Mouse (Mus musculus) midbrain, embryonic 11.5 days (tissue): ENCODE measurements around the gene Sycp2l. TPM values are rescaled to one million over a fixed set of nuclear protein-coding genes. Genes with fewer than 3 reads are reported as not detected.
A peak's percentile ranks its signal among the peaks of the same experiment; 100 is the strongest.

Source experiments
- ATAC-seq: fragments of 200-750 bp; cut with Nextera tagmentation; 2 replicates; pipeline ENCODE4 v1.8.0; 2017; ENCODE audit warnings: moderate TSS enrichment, moderate library complexity; ENCODE audit not compliant: low FRiP score
- DNase-seq: peaks from one replicate; pipeline ENCODE4 v3.0.0; 2015; ENCODE audit warnings: low spot score; ENCODE audit errors: missing footprints
- H3K27ac ChIP-seq: fragments of 300-500 bp; sonication (generic); 2 replicates; pipeline ENCODE4 v1.5.1; 2014; ENCODE audit warnings: low read depth, low read length
- H3K27me3 ChIP-seq: fragments of 300-500 bp; sonication (generic); 2 replicates; pipeline ENCODE4 v1.6.1; 2014; ENCODE audit warnings: mild to moderate bottlenecking, low read length, moderate library complexity, mixed read lengths; ENCODE audit not compliant: control insufficient read depth, insufficient read depth
- H3K36me3 ChIP-seq: fragments of 300-500 bp; sonication (generic); 2 replicates; pipeline ENCODE4 v1.6.1; 2014; ENCODE audit warnings: mild to moderate bottlenecking, low read length, moderate library complexity, mixed read lengths; ENCODE audit not compliant: control insufficient read depth, insufficient read depth
- H3K4me1 ChIP-seq: fragments of 300-500 bp; sonication (generic); 2 replicates; pipeline ENCODE4 v1.6.1; 2014; ENCODE audit warnings: low read length; ENCODE audit not compliant: control insufficient read depth, insufficient read depth
- H3K4me2 ChIP-seq: fragments of 300-500 bp; sonication (generic); 2 replicates; pipeline ENCODE4 v1.6.1; 2014; ENCODE audit warnings: mild to moderate bottlenecking, moderate library complexity
- H3K4me3 ChIP-seq: fragments of 300-500 bp; sonication (generic); 2 replicates; pipeline ENCODE4 v1.5.1; 2014; ENCODE audit warnings: low read depth, low read length
- H3K9ac ChIP-seq: fragments of 300-500 bp; sonication (generic); 2 replicates; pipeline ENCODE4 v1.6.1; 2014; ENCODE audit warnings: low read length
- H3K9me3 ChIP-seq: fragments of 300-500 bp; sonication (generic); 2 replicates; pipeline ENCODE4 v1.6.1; 2016; ENCODE audit warnings: low read length; ENCODE audit not compliant: control insufficient read depth
- WGBS: fragments of 180-500 bp; shearing (Covaris S2); extraction: QIAGEN DNeasy Blood & Tissue Kit; methylation state at CpG from one replicate; pipeline ENCODE4 v1.1.7; 2014; 5-methylcytosine and 5-hydroxymethylcytosine counted together
- polyA plus RNA-seq: library from polyadenylated mRNA; unstranded; fragments of >200 nt; fragmentation: Nextera tagmentation; extraction: Ambion mirVana; gene quantifications from 2 replicates; pipeline ENCODE4 v1.2.1, GENCODE M21; 2014

Sycp2l gene
- polyA plus RNA-seq, 1 experiment from 2014 or later, result not detected

- H3K4me1 ChIP-seq, result peaks cover under 1% of the 10 kb centered on the region; the same call in 1 of the 2 replicates
- H3K36me3 ChIP-seq, result no peaks in the 10 kb centered on the region
- WGBS, result 85% methylated on average over 3 of the region's 3 CpGs
- H3K27me3 ChIP-seq, result peaks cover under 1% of the 10 kb centered on the region
- no peak for ATAC-seq
- H3K9me3 ChIP-seq, result no peaks in the 10 kb centered on the region
- no peak overlapping the region for H3K4me2 ChIP-seq
- peak; percentile 54 for DNase-seq
- no peak overlapping the region for H3K27ac ChIP-seq
- no peak overlapping the region for H3K4me3 ChIP-seq
- no peak overlapping the region for H3K9ac ChIP-seq
These were observed 29.6 kb upstream of the Sycp2l start for GRCm38 (mm10) chr13:41084521-41084920.

- Histone ChIP-seq H3K9ac (no peak overlapping the region), H3K9me3 (no peaks in the 10 kb centered on the region), H3K4me1 (no peaks in the 10 kb centered on the region), H3K27ac (no peak overlapping the region), H3K4me3 (no peak overlapping the region), H3K27me3 (no peaks in the 10 kb centered on the region), H3K36me3 (no peaks in the 10 kb centered on the region), H3K4me2 (no peak overlapping the region)
- ATAC-seq (no peak), DNase-seq (peak; percentile 80)
- WGBS, result 19% methylated on average over 2 of the region's 2 CpGs
These were observed 29.0 kb upstream of the Sycp2l start for GRCm38 (mm10) chr13:41085140-41085539.

DNA sequence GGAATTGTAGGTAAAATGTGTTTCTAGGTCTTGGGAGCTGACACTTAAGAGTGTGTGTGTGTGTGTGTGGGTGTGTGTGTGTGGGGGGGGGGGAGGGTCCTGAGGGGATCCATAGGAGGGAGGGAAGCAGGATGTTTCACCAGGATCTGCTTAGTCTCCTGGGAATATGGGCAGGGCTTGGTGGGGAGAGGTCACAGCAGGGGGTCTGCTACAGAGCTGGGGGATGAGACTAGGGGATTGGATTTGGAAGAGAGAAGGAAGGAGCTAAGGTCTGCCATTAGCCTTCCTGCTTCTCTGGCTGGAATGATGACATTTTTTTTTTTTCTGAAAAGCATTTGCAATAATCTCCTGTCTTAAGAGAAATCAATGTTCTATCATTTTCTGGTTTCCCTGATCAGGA, 25.4 kb upstream of the Sycp2l start:
- Histone ChIP-seq H3K4me1 (no peaks in the 10 kb centered on the region), H3K36me3 (no peaks in the 10 kb centered on the region), H3K27me3 (no peaks in the 10 kb centered on the region), H3K9me3 (no peaks in the 10 kb centered on the region), H3K9ac (no peak overlapping the region), H3K27ac (no peak overlapping the region), H3K4me3 (no peak overlapping the region), H3K4me2 (no peak overlapping the region)
- ATAC-seq (no peak), DNase-seq (peak; percentile 19)

DNA sequence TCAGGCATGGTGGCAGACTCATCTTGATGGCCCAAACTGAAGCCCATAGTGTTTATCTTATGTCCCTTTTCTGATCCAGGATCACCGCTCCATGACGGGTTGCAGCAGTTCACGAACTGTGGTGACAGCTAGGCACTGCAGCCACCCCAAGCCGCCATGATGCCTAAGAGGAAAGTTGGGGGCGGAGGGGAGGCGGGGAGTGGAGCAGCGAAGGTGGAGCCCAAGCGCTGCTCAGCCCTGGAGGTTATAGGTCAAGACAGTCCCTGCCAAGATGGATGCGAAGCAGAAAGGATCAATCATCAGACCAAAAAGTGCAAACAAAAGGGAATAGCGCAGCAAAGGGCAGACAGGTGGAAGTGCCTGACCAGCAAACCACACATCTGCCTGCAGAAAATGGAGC, 22.8 kb upstream of the Sycp2l start:
- ATAC-seq (no peak), DNase-seq (peak; percentile 84)
- Histone ChIP-seq H3K4me1 (no peaks in the 10 kb centered on the region), H3K9ac (no peak overlapping the region), H3K4me3 (no peak overlapping the region), H3K9me3 (no peaks in the 10 kb centered on the region), H3K36me3 (no peaks in the 10 kb centered on the region), H3K27me3 (no peaks in the 10 kb centered on the region), H3K27ac (no peak overlapping the region), H3K4me2 (no peak overlapping the region)
- WGBS, result 40% methylated on average over 10 of the region's 10 CpGs

DNA sequence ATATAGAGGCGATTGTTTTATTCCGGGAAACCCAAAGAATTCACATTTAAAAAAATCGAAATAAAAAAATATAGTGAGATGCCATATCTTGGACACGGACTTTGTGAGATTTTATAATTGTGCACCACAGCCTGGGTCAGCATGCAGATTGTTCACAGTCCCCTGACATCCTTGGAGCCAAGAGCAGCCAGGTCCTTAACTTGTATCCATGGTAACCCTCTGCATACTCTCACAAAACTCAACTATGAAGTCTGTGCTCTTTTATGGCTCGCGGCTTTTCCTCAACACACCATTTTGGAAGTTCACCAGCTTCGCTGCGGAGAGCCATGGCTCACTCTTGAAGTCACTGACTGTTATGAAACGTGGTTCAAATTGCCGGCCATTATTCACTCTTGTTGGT, 19.9 kb upstream of the Sycp2l start:
- Histone ChIP-seq H3K4me1 (no peaks in the 10 kb centered on the region), H3K36me3 (no peaks in the 10 kb centered on the region), H3K9me3 (no peaks in the 10 kb centered on the region), H3K27me3 (no peaks in the 10 kb centered on the region), H3K4me2 (no peak overlapping the region), H3K27ac (no peak overlapping the region), H3K4me3 (no peak overlapping the region), H3K9ac (no peak overlapping the region)
- 83% methylated on average over 10 of the region's 10 CpGs for WGBS
- no peak for DNase-seq
- ATAC-seq, result no peak

DNA sequence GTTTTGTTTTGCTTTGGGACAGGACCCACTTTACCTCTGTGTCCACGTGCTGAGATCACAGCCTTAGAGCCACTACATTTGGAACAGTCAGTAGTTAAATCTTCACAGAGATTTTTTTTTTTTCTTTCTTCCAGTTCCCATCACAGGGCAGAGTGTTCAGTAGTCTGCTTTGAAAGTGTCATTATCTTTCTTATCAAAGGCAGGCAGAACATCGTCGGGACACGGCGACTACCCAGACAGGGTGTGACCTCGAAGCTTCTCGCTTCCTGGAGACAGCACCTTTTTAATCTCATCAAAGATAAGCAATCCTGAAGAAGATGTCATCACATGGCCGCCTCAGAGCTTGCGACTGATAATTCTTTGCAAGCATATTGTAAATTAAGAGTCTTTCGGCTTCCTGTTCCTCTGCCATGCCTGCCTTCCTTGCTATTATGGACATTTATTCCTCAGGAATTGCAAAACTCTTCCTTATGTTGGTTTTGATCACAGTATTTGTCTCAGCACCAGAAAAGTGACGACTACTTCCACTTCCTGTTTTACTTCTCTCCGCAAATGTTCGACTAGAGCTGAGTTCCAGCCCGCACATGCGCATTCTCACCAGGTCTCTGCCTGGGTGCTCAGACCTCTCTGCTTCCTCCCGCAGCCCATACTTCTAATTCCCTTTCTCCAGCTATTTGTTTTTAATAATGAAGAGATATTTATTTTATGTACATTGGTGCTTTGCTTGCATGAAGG, 16.6 kb upstream of the Sycp2l start:
- WGBS, result 82% methylated on average over 16 of the region's 16 CpGs
- no peak for ATAC-seq
- H3K9me3 ChIP-seq, result no peaks in the 10 kb centered on the region
- no peaks in the 10 kb centered on the region for H3K27me3 ChIP-seq
- H3K4me3 ChIP-seq, result no peak overlapping the region
- H3K27ac ChIP-seq, result no peak overlapping the region
- no peak overlapping the region for H3K4me2 ChIP-seq
- H3K9ac ChIP-seq, result no peak overlapping the region
- DNase-seq, result no peak
- no peaks in the 10 kb centered on the region for H3K36me3 ChIP-seq
- H3K4me1 ChIP-seq, result no peaks in the 10 kb centered on the region

- Histone ChIP-seq H3K36me3 (no peaks in the 10 kb centered on the region), H3K4me3 (no peak overlapping the region), H3K9ac (no peak overlapping the region), H3K9me3 (no peaks in the 10 kb centered on the region), H3K4me1 (no peaks in the 10 kb centered on the region), H3K4me2 (no peak overlapping the region), H3K27ac (no peak overlapping the region), H3K27me3 (no peaks in the 10 kb centered on the region)
- DNase-seq, result no peak
- no peak for ATAC-seq
- 92% methylated on average over 15 of the region's 15 CpGs for WGBS
These were observed 15.8 kb upstream of the Sycp2l start for GRCm38 (mm10) chr13:41098325-41098724.

DNA sequence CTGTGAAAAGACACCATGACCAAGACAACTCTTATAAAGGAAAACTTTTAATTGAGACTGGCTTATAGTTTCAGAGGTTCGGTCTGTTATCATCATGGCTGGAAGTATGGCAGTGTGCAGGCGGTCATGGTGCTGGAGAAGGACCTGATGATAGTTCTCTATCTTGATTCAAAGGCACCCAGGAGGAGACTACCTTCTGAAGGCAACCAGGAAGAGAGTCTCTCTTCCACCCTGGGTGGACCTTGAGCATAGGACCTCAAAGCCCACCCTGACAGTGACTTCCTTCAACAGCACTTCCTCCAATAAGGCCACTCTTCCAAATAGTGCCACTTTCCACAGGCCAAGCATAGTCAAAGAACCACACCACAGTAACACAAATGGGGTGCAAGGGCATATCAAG, 14.1 kb upstream of the Sycp2l start:
- DNase-seq (no peak), ATAC-seq (no peak)
- H3K9me3 ChIP-seq, result no peaks in the 10 kb centered on the region
- H3K27me3 ChIP-seq, result no peaks in the 10 kb centered on the region
- H3K9ac ChIP-seq, result no peak overlapping the region
- H3K4me1 ChIP-seq, result no peaks in the 10 kb centered on the region; the same call in 1 of the 2 replicates
- H3K4me3 ChIP-seq, result no peak overlapping the region
- no peak overlapping the region for H3K4me2 ChIP-seq
- no peak overlapping the region for H3K27ac ChIP-seq
- no peaks in the 10 kb centered on the region for H3K36me3 ChIP-seq
- 90% methylated on average over 2 of the region's 2 CpGs for WGBS

GRCm38 (mm10) chr13:41103841-41104525, 10.1 kb upstream of the Sycp2l start:
- ATAC-seq, result no peak
- Histone ChIP-seq H3K27me3 (no peaks in the 10 kb centered on the region), H3K4me2 (no peak overlapping the region), H3K36me3 (no peaks in the 10 kb centered on the region), H3K4me3 (no peak overlapping the region), H3K27ac (no peak overlapping the region), H3K4me1 (no peaks in the 10 kb centered on the region; the same call in 1 of the 2 replicates), H3K9me3 (no peaks in the 10 kb centered on the region), H3K9ac (no peak overlapping the region)
- no peak for DNase-seq
- 72% methylated on average over 12 of the region's 12 CpGs for WGBS
